Mouse (Mus musculus): Measurements from ENCODE around the gene Setdb2.

DNA sequence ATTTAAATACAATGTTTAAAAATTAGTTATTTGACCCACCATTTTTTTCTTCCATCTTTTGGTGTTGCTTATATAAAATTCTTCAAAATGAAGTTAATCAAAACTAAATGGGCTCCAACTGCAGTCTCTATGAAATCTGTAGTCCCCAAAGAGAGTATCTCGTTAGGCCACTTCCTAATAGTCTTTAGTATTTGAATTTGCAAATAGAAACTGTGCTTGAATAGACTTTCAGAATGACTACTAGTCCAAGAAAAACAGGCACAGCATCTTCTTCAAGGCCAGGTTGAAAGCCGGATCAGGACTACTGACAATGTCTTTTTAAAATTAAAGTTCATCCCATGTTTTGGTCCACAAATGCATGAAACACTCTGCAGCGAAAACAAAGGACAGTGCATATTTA, 3.3 kb downstream of the Setdb2 start:
- TF ChIP-seq GATA1 (IDR thresholded peaks at IDR 0.05; ENCODE audit: borderline replicate concordance, low read length) (no peak), POLR2AphosphoS5 (IDR thresholded peaks at IDR 0.05; ENCODE audit: insufficient replicate concordance, low read depth, low read length) (no peak)

Data from G1E (cell line).